Mouse (Mus musculus): ENCODE measurements around the gene Sdad1. TPM values are rescaled to one million over a fixed set of nuclear protein-coding genes. Genes with fewer than 3 reads are reported as not detected.

Sdad1 gene
- total and polyA plus RNA-seq, 2 experiments from 2014 or later, result 33.2 to 38.7 TPM

- H3K4me3 ChIP-seq (ENCODE audit: low read depth, low read length), result no peak overlapping the region
- no peaks in the 10 kb centered on the region for H3K4me1 ChIP-seq (ENCODE audit: insufficient read depth, low read length)
- 95% methylated on average over 14 of the region's 14 CpGs for WGBS
- H3K27me3 ChIP-seq (ENCODE audit: insufficient read depth, low read length), result no peaks in the 10 kb centered on the region
- no peak overlapping the region for H3K27ac ChIP-seq (ENCODE audit: low read depth, low read length)
- DNase-seq (ENCODE audit: low spot score), result no peak
- no peak overlapping the region for H3K9ac ChIP-seq (replicated peaks; ENCODE audit: low read length, poor library complexity, severe bottlenecking)
- TF ChIP-seq CTCF (IDR thresholded peaks at IDR 0.05), result no peak
- H3K4me2 ChIP-seq (ENCODE audit: low read depth, low read length, poor library complexity, severe bottlenecking), result no peak overlapping the region
- no peak for ATAC-seq (ENCODE audit: low FRiP score)
- H3K9me3 ChIP-seq (ENCODE audit: low read length), result no peaks in the 10 kb centered on the region
- no peaks in the 10 kb centered on the region for H3K36me3 ChIP-seq (ENCODE audit: insufficient read depth, low read length)
Measured at GRCm38 (mm10) chr5:92318596-92318995, 8.3 kb upstream of the Sdad1 start.

- Histone ChIP-seq H3K36me3 (ENCODE audit: insufficient read depth, low read length) (no peaks in the 10 kb centered on the region), H3K4me3 (ENCODE audit: low read depth, low read length) (no peak overlapping the region), H3K4me1 (ENCODE audit: insufficient read depth, low read length) (no peaks in the 10 kb centered on the region), H3K27ac (ENCODE audit: low read depth, low read length) (no peak overlapping the region), H3K9ac (replicated peaks; ENCODE audit: low read length, poor library complexity, severe bottlenecking) (no peak overlapping the region), H3K4me2 (ENCODE audit: low read depth, low read length, poor library complexity, severe bottlenecking) (no peak overlapping the region), H3K9me3 (ENCODE audit: low read length) (no peaks in the 10 kb centered on the region), H3K27me3 (ENCODE audit: insufficient read depth, low read length) (no peaks in the 10 kb centered on the region)
- TF ChIP-seq CTCF (IDR thresholded peaks at IDR 0.05), result no peak
- WGBS, result 93% methylated on average over 7 of the region's 7 CpGs
- ATAC-seq (ENCODE audit: low FRiP score), result no peak
- no peak for DNase-seq (ENCODE audit: low spot score)
Measured at GRCm38 (mm10) chr5:92318119-92318518, 7.8 kb upstream of the Sdad1 start.

GRCm38 (mm10) chr5:92313776-92314175 lies 3.5 kb upstream of the Sdad1 start:
- H3K9ac ChIP-seq (replicated peaks; ENCODE audit: low read length, poor library complexity, severe bottlenecking), result no peak overlapping the region
- DNase-seq (ENCODE audit: low spot score) (no peak), ATAC-seq (ENCODE audit: low FRiP score) (no peak)
- no peak overlapping the region for H3K27ac ChIP-seq (ENCODE audit: low read depth, low read length)
- whole genome bisulfite sequencing, result 82% methylated on average over 7 of the region's 7 CpGs
- H3K27me3 ChIP-seq (ENCODE audit: insufficient read depth, low read length), result no peaks in the 10 kb centered on the region
- no peak overlapping the region for H3K4me2 ChIP-seq (ENCODE audit: low read depth, low read length, poor library complexity, severe bottlenecking)
- H3K4me1 ChIP-seq (ENCODE audit: insufficient read depth, low read length), result peaks cover 3% of the 10 kb centered on the region; the same call in 1 of the 2 replicates
- no peak for TF ChIP-seq CTCF (IDR thresholded peaks at IDR 0.05)
- H3K4me3 ChIP-seq (ENCODE audit: low read depth, low read length), result no peak overlapping the region
- no peaks in the 10 kb centered on the region for H3K36me3 ChIP-seq (ENCODE audit: insufficient read depth, low read length)
- H3K9me3 ChIP-seq (ENCODE audit: low read length), result no peaks in the 10 kb centered on the region

GRCm38 (mm10) chr5:92312046-92312715 lies 1.9 kb upstream of the Sdad1 start:
- Histone ChIP-seq H3K4me2 (ENCODE audit: low read depth, low read length, poor library complexity, severe bottlenecking) (no peak overlapping the region), H3K4me3 (ENCODE audit: low read depth, low read length) (no peak overlapping the region), H3K9me3 (ENCODE audit: low read length) (no peaks in the 10 kb centered on the region), H3K27ac (ENCODE audit: low read depth, low read length) (no peak overlapping the region), H3K4me1 (ENCODE audit: insufficient read depth, low read length) (peaks cover 7% of the 10 kb centered on the region; the same call in 1 of the 2 replicates), H3K36me3 (ENCODE audit: insufficient read depth, low read length) (no peaks in the 10 kb centered on the region), H3K27me3 (ENCODE audit: insufficient read depth, low read length) (no peaks in the 10 kb centered on the region), H3K9ac (replicated peaks; ENCODE audit: low read length, poor library complexity, severe bottlenecking) (no peak overlapping the region)
- ATAC-seq (ENCODE audit: low FRiP score), result no peak
- DNase-seq (ENCODE audit: low spot score), result peak; percentile 94
- WGBS, result 13% methylated on average over 13 of the region's 13 CpGs
- TF ChIP-seq CTCF (IDR thresholded peaks at IDR 0.05), result peak; percentile 90

- no peak for ATAC-seq (ENCODE audit: low FRiP score)
- 90% methylated on average over 3 of the region's 3 CpGs for WGBS
- H3K9ac ChIP-seq (replicated peaks; ENCODE audit: low read length, poor library complexity, severe bottlenecking), result no peak overlapping the region
- no peaks in the 10 kb centered on the region for H3K27me3 ChIP-seq (ENCODE audit: insufficient read depth, low read length)
- peaks cover 68% of the 10 kb centered on the region for H3K36me3 ChIP-seq (ENCODE audit: insufficient read depth, low read length)
- DNase-seq (ENCODE audit: low spot score), result no peak
- no peak for TF ChIP-seq CTCF (IDR thresholded peaks at IDR 0.05)
- no peaks in the 10 kb centered on the region for H3K9me3 ChIP-seq (ENCODE audit: low read length)
- no peak overlapping the region for H3K4me2 ChIP-seq (ENCODE audit: low read depth, low read length, poor library complexity, severe bottlenecking)
- no peak overlapping the region for H3K4me3 ChIP-seq (ENCODE audit: low read depth, low read length)
- H3K4me1 ChIP-seq (ENCODE audit: insufficient read depth, low read length), result peaks cover 7% of the 10 kb centered on the region; the same call in 1 of the 2 replicates
- no peak overlapping the region for H3K27ac ChIP-seq (ENCODE audit: low read depth, low read length)
Measured at GRCm38 (mm10) chr5:92304291-92304690, 6.0 kb downstream of the Sdad1 start.

- H3K4me2 ChIP-seq (ENCODE audit: low read depth, low read length, poor library complexity, severe bottlenecking), result no peak overlapping the region
- peaks cover 79% of the 10 kb centered on the region for H3K36me3 ChIP-seq (ENCODE audit: insufficient read depth, low read length)
- no peaks in the 10 kb centered on the region for H3K27me3 ChIP-seq (ENCODE audit: insufficient read depth, low read length)
- no peaks in the 10 kb centered on the region for H3K4me1 ChIP-seq (ENCODE audit: insufficient read depth, low read length)
- H3K27ac ChIP-seq (ENCODE audit: low read depth, low read length), result no peak overlapping the region
- DNase-seq (ENCODE audit: low spot score) (no peak), ATAC-seq (ENCODE audit: low FRiP score) (no peak)
- H3K9ac ChIP-seq (replicated peaks; ENCODE audit: low read length, poor library complexity, severe bottlenecking), result no peak overlapping the region
- WGBS, result 92% methylated on average over 13 of the region's 13 CpGs
- no peak overlapping the region for H3K4me3 ChIP-seq (ENCODE audit: low read depth, low read length)
- H3K9me3 ChIP-seq (ENCODE audit: low read length), result no peaks in the 10 kb centered on the region
- TF ChIP-seq CTCF (IDR thresholded peaks at IDR 0.05), result no peak
Measured at GRCm38 (mm10) chr5:92302149-92302840, 8.0 kb downstream of the Sdad1 start.

Measured in midbrain, postnatal 0 days (tissue).